Mouse (Mus musculus) urinary bladder, adult 18-20 months (tissue): ENCODE measurements around the gene Gnmt.

Experiments
- DNase-seq, 2 experiments: peaks; one replicate each; pipeline ENCODE4 v3.0.0; 2022; ENCODE audit warnings: low spot score in 2 of 2, mixed read lengths in 2 of 2

The Gnmt gene

GRCm38 (mm10) chr17:46703971-46704886 lies 24.7 kb downstream of the Gnmt start:
- no peak for DNase-seq

GRCm38 (mm10) chr17:46702506-46702905 lies 26.5 kb downstream of the Gnmt start:
- DNase-seq: no peak

GRCm38 (mm10) chr17:46702100-46702499 lies 26.9 kb downstream of the Gnmt start:
- no peak for DNase-seq

DNA sequence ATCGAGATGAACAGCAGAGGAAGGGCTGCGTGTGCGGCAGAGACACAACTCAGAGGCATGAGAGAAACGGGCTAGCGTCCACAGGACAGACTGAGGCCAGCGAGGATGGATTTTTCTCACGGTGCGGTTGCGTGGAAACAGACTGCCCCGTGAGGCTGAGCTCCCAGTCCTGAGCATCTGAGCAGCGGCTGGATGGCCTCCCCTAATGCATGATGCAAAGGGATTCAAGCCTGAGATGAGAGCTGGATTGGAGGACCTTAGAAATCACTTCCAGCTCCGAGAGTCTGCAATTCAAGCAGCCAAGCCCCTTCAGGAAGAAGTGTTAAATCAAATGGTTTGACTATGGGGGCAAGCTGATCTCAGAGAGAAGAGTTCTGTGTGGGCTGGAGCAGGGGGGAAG lies 27.5 kb downstream of the Gnmt start:
- no peak for DNase-seq

DNA sequence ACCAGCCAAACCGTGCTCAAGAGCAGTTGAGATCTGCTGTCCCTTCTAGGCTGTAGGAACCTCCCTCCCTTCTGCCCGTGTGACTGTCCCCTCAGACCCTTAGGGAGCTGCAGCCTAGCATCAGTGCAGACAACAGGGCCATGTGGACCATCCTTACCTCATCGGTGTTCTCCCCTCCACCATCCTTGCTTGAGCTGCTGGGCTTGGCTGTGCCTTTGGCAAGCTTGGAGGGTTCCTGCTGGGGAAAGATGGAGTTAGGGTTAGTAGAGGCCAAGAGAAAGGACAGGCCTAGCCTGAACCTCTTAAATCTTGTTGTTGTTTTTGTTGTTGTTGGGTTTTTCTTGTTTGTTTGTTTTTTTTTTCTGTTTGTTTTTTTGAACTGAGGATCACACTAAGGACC lies 29.1 kb downstream of the Gnmt start:
- no peak for DNase-seq

GRCm38 (mm10) chr17:46699245-46699644 lies 29.7 kb downstream of the Gnmt start:
- no peak for DNase-seq

GRCm38 (mm10) chr17:46698515-46698914 lies 30.5 kb downstream of the Gnmt start:
- DNase-seq: no peak

GRCm38 (mm10) chr17:46694517-46695063 lies 34.4 kb downstream of the Gnmt start:
- no peak for DNase-seq

DNA sequence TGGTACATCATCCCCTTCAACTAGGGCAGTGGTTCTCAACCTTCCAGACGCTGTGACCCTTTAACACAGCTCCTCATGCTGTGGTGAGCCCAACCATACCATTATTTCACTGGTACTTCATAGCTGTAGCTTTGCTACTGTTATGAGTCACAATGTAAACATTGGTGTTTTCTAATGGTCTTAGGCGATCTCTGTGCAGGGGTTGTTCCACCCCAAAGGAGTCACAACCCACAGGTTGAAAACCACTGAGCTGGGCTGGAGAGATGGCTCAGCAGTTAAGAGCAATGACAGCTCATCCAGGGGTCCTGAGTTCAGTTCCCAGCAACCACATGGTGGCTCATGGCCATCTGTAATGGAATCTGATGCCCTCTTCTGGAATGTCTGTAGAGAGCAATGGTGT lies 37.6 kb downstream of the Gnmt start:
- DNase-seq: no peak

- DNase-seq: no peak
These were observed 38.3 kb downstream of the Gnmt start for GRCm38 (mm10) chr17:46690665-46691064.

- no peak for DNase-seq
These were observed 43.1 kb downstream of the Gnmt start for GRCm38 (mm10) chr17:46685913-46686312.

DNA sequence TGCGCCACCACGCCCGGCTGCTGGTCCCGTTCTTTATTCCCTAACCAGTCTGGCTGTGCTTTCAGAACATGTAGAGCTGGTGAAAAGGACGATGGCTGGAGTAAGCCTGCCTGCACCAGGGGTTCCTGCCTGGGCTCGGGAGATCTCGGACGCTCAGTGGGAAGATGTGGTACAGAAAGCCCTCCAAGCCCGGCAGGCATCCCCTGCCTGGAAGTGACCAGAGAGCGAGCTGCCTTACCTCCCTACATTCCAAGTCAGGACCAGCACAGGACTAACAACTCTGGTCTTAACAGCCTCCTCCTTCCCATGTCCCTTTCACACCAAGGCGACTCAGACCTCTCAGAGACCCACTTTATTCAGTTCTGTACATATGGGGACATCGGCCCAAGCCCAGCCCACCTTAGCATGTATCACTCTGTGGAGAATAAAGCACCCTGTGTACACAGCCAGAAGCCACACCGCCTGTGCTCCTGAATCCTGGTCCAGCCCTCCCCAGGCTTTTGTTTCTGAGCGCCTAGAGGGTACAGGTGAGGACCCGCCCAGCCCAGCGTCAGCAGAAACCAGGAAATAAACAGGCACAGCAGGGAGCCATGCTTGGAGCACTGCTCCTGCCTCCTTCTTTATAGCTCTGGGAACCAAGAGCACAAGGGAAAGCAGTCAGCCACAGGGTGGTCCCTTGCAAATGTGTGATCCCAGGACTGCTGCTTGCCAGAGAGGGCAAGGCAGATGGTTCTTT lies 46.1 kb downstream of the Gnmt start:
- no peak for DNase-seq

GRCm38 (mm10) chr17:46681466-46682118 lies 47.4 kb downstream of the Gnmt start:
- no peak for DNase-seq

GRCm38 (mm10) chr17:46680760-46681373 lies 48.1 kb downstream of the Gnmt start, which contains the start of gene Klhdc3:
Gene Klhdc3, minus strand, starts transcription at chr17:46680914.
- DNase-seq: peak; percentile 88 to 96

- no peak for DNase-seq
These were observed 48.9 kb downstream of the Gnmt start for GRCm38 (mm10) chr17:46679843-46680759.

- no peak for DNase-seq
These were observed 50.1 kb downstream of the Gnmt start for GRCm38 (mm10) chr17:46678911-46679310.

- no peak for DNase-seq
These were observed 50.6 kb downstream of the Gnmt start, which contains the start of gene Mea1 for GRCm38 (mm10) chr17:46678416-46678815. Gene Mea1, plus strand, starts transcription at chr17:46678793.
